ENCODE assay signal across 10 mouse cellular contexts in the genomic region with DNA sequence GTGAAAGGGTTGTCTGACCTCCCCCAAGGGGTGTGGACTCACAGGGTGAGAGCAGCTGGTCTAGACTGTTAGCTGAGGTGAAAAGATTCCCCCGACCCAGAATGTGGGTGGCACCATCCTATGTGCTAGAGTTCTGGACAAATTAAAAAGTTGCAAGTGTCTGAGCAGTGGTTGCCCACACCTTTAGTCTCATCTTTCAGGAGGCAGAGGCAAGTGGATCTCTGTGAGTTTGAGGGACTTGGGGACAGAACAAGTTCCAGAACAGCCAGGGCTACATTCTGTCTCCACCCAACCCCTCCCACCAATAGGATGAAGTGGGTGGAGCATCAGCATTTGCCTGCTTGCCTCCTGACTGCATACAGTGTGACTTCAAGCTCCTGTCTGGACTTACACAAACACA. TPM values are rescaled to one million over a fixed set of nuclear protein-coding genes. Genes with fewer than 3 reads are reported as not detected.
DNase-seq lines count a peak whose midpoint lies in the region; ATAC-seq lines count a peak whose summit lies in the region.
"Had no signal": no experiment of that assay in that cellular context is flagged by ENCODE, and none has a peak within 500 bp of the region (broad histone marks: within the 10 kb centered on the region; RNA-seq: fewer than 3 reads in every experiment).

No protein-coding gene starts in this region.

- peaks cover 93% of the 10 kb centered on the region for H3K4me1 ChIP-seq in erythroblast, embryonic 14.5 days (ENCODE audit: control insufficient read depth)
- H3K4me1 ChIP-seq in stomach, embryonic 16.5 days (ENCODE audit: control insufficient read depth, insufficient read depth, low read length): peaks cover 46% of the 10 kb centered on the region
- peaks cover 44% of the 10 kb centered on the region for H3K4me1 ChIP-seq in forebrain, embryonic 12.5 days

- WGBS in stomach, embryonic 16.5 days: 60% methylated on average over 1 of the region's 1 CpGs
- 83% methylated on average over 1 of the region's 1 CpGs for WGBS in forebrain, embryonic 12.5 days

- no peaks in the 10 kb centered on the region for H3K9me3 ChIP-seq in erythroblast, embryonic 14.5 days (ENCODE audit: control insufficient read depth, low read length)
- H3K9me3 ChIP-seq in stomach, embryonic 16.5 days (replicated peaks; ENCODE audit: control insufficient read depth, low read length): no peaks in the 10 kb centered on the region
- H3K9me3 ChIP-seq in forebrain, embryonic 12.5 days: no peaks in the 10 kb centered on the region

- H3K4me2 ChIP-seq in stomach, embryonic 16.5 days (ENCODE audit: low read depth, low read length): no peak overlapping the region
- H3K4me2 ChIP-seq in forebrain, embryonic 12.5 days: no peak overlapping the region

- H3K27ac ChIP-seq in stomach, embryonic 16.5 days (ENCODE audit: low read length): peak overlapping the region; percentile 83; the same call in 1 of the 2 replicates
- H3K27ac ChIP-seq in forebrain, embryonic 12.5 days: no peak overlapping the region

- no peak for ATAC-seq in stomach, embryonic 16.5 days (ENCODE audit: insufficient read depth, low FRiP score)
- ATAC-seq in forebrain, embryonic 12.5 days (ENCODE audit: low FRiP score): no peak
- ATAC-seq: intestine, embryonic 16.5 days had no signal

- peaks cover 44% of the 10 kb centered on the region for H3K36me3 ChIP-seq in erythroblast, embryonic 14.5 days (ENCODE audit: control insufficient read depth)
- no peaks in the 10 kb centered on the region for H3K36me3 ChIP-seq in stomach, embryonic 16.5 days (ENCODE audit: control insufficient read depth, insufficient read depth, low read length)
- H3K36me3 ChIP-seq in forebrain, embryonic 12.5 days (replicated peaks): peaks cover 16% of the 10 kb centered on the region; the same call in 1 of the 2 replicates

- H3K4me3 ChIP-seq in erythroblast, embryonic 14.5 days (replicated peaks): peak overlapping the region; percentile 33
- no peak overlapping the region for H3K4me3 ChIP-seq in stomach, embryonic 16.5 days (replicated peaks; ENCODE audit: low read length)
- H3K4me3 ChIP-seq in forebrain, embryonic 12.5 days (replicated peaks): no peak overlapping the region

- DNase-seq in cerebellum, adult 9-11 months: peak; percentile 64
- no peak for DNase-seq in cerebellum, postnatal 4 days (ENCODE audit: low spot score in 2 of 2)
- DNase-seq in right cerebral cortex, postnatal 14 days: peak; percentile 2
- DNase-seq in right cerebral cortex, postnatal 25 days: no peak
- no peak for DNase-seq in embryo, embryonic 10.5 days (ENCODE audit: low spot score)
- DNase-seq: lung, postnatal 14 days had no signal

- no peaks in the 10 kb centered on the region for H3K27me3 ChIP-seq in erythroblast, embryonic 14.5 days (ENCODE audit: control insufficient read depth)
- H3K27me3 ChIP-seq in stomach, embryonic 16.5 days (ENCODE audit: control insufficient read depth, insufficient read depth, low read length): no peaks in the 10 kb centered on the region
- H3K27me3 ChIP-seq in forebrain, embryonic 12.5 days: peaks cover 10% of the 10 kb centered on the region; the same call in 1 of the 2 replicates

- H3K9ac ChIP-seq in stomach, embryonic 16.5 days (ENCODE audit: low read length): no peak overlapping the region
- no peak overlapping the region for H3K9ac ChIP-seq in forebrain, embryonic 12.5 days

RNA-seq across cellular contexts. Expression of gene Mpv17l2, which starts 1.4 kb away (rescaled TPM):
- polyA plus RNA-seq in erythroblast, embryonic 14.5 days (2012): 11.4 and 15.6 TPM in 2 replicates
- 47.6 and 54.3 TPM in 2 replicates for polyA plus RNA-seq in stomach, embryonic 16.5 days (2015; fragmentation: Nextera tagmentation; extraction: Ambion mirVana)
- polyA plus RNA-seq in forebrain, embryonic 12.5 days (2016; fragmentation: Nextera tagmentation; extraction: Ambion mirVana): 33.2 and 34.5 TPM in 2 replicates

RNA-seq across cellular contexts. Expression of gene Rab3a, which starts 7.6 kb away (rescaled TPM):
- 0.30 and 0.59 TPM in 2 replicates for polyA plus RNA-seq in erythroblast, embryonic 14.5 days (2012)
- 23.4 and 23.8 TPM in 2 replicates for polyA plus RNA-seq in stomach, embryonic 16.5 days (2015; fragmentation: Nextera tagmentation; extraction: Ambion mirVana)
- 87.8 and 95.4 TPM in 2 replicates for polyA plus RNA-seq in forebrain, embryonic 12.5 days (2016; fragmentation: Nextera tagmentation; extraction: Ambion mirVana)

RNA-seq across cellular contexts. Expression of gene Pik3r2, which starts 14.4 kb away (rescaled TPM):
- 3.8 and 4.9 TPM in 2 replicates for polyA plus RNA-seq in erythroblast, embryonic 14.5 days (2012)
- 57.6 and 60.8 TPM in 2 replicates for polyA plus RNA-seq in stomach, embryonic 16.5 days (2015; fragmentation: Nextera tagmentation; extraction: Ambion mirVana)
- polyA plus RNA-seq in forebrain, embryonic 12.5 days (2016; fragmentation: Nextera tagmentation; extraction: Ambion mirVana): 72.7 and 79.1 TPM in 2 replicates

RNA-seq across cellular contexts. Expression of gene Pde4c, which starts 38.6 kb away (rescaled TPM):
- polyA plus RNA-seq in erythroblast, embryonic 14.5 days (2012): 0.02 TPM in 1 of 2 replicates, not detected in the other
- 0.23 and 0.84 TPM in 2 replicates for polyA plus RNA-seq in stomach, embryonic 16.5 days (2015; fragmentation: Nextera tagmentation; extraction: Ambion mirVana)
- polyA plus RNA-seq in forebrain, embryonic 12.5 days (2016; fragmentation: Nextera tagmentation; extraction: Ambion mirVana): 0.14 and 0.17 TPM in 2 replicates

RNA-seq across cellular contexts. Expression of gene Mast3, which starts 42.7 kb away (rescaled TPM):
- 3.7 and 4.8 TPM in 2 replicates for polyA plus RNA-seq in erythroblast, embryonic 14.5 days (2012)
- 10.0 and 10.5 TPM in 2 replicates for polyA plus RNA-seq in stomach, embryonic 16.5 days (2015; fragmentation: Nextera tagmentation; extraction: Ambion mirVana)
- polyA plus RNA-seq in forebrain, embryonic 12.5 days (2016; fragmentation: Nextera tagmentation; extraction: Ambion mirVana): 14.5 and 16.8 TPM in 2 replicates

Comparison
In these comparisons a context has a peak if more than half of its experiments do, and no peak if none do; other contexts are left out.
1. DNase-seq: peak in cerebellum, adult 9-11 months (single experiment) and right cerebral cortex, postnatal 14 days (single experiment); none in cerebellum, postnatal 4 days (0 of 2), right cerebral cortex, postnatal 25 days (single experiment) and embryo, embryonic 10.5 days (single experiment).
2. RNA of gene Rab3a, which starts 7.6 kb away (polyA plus RNA-seq): 87.8 to 95.4 TPM in forebrain, embryonic 12.5 days and 23.4 to 23.8 TPM in stomach, embryonic 16.5 days; 0.30 to 0.59 TPM in erythroblast, embryonic 14.5 days; every median in the first group is over 10 times any median in the second.
3. RNA of gene Pik3r2, which starts 14.4 kb away (polyA plus RNA-seq): 72.7 to 79.1 TPM in forebrain, embryonic 12.5 days and 57.6 to 60.8 TPM in stomach, embryonic 16.5 days; 3.8 to 4.9 TPM in erythroblast, embryonic 14.5 days; every median in the first group is over 10 times any median in the second.